Mouse (Mus musculus): ENCODE data around the gene Ugt2b35.
"Not testable (repeated sequence)": the region's sequence is repeated elsewhere in the genome, so short reads cannot be mapped to it uniquely, and the experiment has no call there.

Gene Ugt2b35

DNA sequence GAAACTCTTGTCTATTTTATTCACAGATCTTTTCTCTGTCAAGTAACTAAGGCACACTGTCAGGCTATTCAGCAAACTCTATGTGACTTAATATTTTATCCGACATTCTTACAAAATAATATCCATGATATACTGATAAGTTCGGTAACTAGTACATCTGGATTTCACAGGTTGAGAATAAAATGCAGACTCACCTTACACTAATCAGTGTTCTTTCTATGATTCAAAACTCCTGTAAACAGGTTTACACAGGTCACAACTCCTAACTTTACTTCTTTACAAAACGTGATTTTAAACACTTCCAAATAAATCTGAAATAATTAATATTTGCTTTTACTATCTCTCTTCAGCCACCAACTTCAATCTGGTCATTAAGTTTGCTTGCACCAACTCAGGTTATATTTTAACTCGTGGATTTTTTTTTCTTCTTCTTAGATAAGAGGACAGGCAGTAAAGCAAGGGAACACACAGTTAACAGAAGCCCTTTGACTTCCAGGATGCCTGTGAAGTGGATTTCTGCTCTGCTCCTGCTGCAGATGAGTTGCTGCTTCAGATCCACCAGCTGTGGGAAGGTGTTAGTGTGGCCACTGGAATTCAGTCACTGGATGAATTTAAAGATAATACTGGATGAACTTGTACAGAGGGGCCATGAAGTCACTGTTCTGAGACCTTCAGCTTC lies at the start of gene Ugt2b35:
Gene Ugt2b35 (plus strand): TSS at position 466 of the 679 bp plus-strand sequence.
- no peak for DNase-seq

DNA sequence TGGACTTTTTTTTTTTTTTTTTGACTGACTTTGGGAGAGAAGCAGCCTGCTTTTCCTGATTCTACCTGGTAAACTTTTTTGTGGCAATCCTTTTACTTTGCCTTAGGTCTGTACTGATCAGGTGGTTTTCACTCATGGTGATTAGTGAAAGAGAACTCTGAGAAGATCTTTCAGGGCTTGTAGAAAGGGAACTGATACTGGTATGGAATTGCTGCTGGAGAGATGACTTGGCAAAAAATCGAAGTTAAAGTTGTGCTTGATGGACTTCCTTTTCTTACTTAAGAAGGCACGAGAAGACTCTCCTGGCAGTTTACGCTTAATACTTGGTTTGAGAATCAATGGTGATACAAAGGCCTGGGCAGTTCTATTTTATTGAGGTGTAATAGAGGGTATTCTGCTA lies 40.2 kb upstream of the Ugt2b35 start:
- DNase-seq: no peak

DNA sequence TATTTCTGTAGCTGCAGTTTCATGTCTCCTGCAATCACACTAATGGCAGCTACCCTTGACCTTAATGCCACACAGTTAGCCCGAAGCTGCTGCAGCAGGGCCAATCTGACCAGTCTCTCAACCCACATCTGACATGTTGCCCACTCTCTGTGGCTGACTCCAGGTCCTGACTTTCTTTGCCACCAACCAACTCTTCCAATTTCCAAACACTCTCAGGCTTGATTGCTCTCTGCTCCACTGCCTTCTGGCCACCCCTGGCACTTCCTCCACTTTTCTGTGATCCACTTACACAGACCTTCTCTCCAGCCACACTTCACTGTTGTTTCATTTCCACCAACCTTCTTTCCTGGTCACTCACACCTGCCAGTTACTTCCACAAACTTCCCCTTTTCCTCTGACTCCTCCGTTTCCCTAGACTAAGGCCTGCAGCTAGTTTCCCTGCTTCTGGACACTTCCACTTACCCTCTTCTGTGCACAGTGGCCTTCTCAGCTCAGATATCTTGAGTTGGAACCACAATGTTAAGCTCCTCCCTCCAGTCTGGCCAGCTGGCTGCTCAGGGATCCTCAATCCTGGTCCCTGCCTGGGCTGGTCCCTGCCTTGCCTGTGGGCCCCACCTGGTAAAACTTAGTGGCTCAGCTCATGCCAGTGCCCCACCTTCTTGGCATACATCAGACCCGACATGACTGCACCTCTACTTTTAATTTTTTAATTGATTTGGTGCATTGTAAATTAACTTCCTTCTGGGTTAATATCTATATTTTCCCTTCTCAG lies 38.9 kb upstream of the Ugt2b35 start:
- DNase-seq: no peak

DNA sequence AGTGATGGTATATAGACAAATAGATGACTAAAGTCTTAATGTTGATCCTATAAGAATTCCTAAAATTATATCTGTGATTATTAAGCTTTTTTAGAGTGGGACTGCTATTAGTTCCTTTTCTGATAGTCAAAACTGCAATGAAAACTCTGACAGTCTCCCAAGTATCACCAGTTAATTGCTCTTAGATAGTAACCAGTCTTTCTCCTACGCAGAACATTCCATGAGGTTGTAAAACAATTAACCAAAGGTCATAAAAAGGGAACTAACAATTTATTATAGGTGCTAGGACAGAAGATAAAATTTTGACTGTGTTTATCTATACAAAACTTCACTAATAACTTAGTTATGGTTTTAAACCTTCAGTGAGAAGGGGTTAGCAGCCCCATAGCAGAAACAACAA lies 37.8 kb upstream of the Ugt2b35 start:
- not testable (repeated sequence) for DNase-seq

DNA sequence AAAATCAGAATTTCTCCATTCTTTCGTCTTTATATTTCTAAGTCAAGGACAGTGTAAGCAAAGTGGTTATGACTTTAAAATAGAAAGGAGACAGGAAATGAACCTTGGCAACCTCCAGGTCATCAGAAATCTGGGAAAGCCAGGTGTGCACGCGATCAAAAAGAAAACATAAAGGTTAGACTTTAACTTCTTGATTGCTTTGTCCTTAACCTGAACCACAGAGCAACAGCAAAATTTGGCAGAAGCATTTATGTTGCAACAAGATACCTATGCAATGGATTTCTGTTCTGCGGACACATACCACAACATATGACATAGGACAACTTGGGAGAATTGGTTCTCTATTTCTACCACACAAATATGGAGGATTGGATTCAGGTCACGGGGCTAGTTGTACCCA lies 33.4 kb upstream of the Ugt2b35 start:
- DNase-seq: not testable (repeated sequence)

DNA sequence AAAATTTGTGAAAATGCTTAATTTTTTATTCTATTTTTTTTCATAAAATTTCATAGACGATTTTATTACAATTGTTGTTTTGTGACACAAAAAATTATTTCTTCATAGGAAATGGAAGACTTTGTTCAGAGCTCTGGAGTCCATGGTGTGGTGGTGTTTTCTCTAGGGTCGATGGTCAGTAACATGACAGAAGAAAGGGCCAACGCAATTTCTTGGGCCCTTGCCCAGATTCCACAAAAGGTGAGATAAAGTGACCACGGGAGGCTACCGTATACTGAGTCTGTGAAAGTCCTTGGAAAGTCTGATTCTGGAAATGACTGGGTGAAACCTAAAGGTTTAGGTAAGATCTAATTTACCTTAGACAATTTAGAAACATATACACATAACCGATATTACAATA lies 4.1 kb downstream of the Ugt2b35 start:
- DNase-seq: no peak

DNA sequence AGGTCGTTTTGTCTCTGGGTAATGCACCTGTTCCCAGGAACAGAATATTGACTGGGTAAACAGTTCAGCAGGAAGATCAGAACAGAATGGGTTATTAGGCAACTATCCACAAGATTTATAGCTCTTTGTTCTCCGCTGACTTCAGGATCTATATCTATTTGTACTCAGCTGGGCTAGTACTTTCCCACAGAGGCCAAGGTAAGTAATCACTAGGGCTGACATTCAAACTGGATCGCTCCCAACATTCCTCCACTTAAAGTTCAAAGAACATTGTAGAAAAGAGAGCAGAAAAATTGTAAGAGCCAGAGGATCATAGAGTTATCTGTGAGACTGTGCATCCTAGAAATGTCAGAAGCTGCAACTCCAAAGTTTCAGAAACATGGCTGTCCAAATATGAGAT lies 14.8 kb downstream of the Ugt2b35 start:
- no peak for DNase-seq

DNA sequence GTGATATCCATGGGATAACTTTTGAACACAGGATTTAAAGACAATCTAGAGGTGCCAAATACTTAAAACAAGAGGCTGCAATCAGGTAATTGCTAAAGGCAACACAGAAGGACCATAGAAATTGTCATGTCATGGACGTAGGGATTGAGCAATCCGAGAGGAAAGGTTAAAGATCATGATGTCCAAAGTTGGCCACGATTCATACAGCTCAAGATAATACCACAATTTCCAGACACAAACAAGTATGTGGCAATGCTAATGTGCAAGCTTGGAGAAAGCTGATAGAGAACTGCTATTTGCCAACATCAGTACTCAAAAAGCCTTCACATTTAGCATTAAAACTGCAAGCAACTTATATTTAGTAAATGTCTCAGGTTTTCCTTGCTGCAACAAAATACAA lies 26.7 kb downstream of the Ugt2b35 start:
- DNase-seq: no peak

DNA sequence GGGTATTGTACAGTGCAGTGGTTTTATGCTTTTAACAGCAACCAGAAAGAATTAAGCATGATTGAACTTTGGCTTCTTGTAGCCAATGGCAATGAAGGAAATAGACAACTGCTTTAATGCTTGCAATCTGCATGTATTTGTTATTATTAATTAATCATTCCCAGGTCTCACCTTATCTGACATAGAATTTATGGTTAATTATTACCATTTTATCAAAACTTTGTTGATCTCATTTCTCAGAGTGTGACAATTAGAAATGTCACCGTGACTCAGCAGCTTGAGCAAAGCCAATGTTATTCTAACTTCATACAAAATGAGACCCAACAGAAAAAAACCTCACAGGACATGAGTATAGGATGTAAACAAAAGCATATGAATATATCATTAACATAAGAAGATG lies 30.0 kb downstream of the Ugt2b35 start:
- DNase-seq: no peak
